Mouse (Mus musculus) G1E (cell line): ENCODE data around the gene Fam98b. TPM values are rescaled to one million over a fixed set of nuclear protein-coding genes. Genes with fewer than 3 reads are reported as not detected.

Experiments used
- ATAC-seq: 2 replicates; pipeline ENCODE4 v1.8.0; 2016; ENCODE audit warnings: mild to moderate bottlenecking; ENCODE audit not compliant: insufficient number of reproducible peaks, poor library complexity, low FRiP score, severe bottlenecking; ENCODE audit errors: extremely low read depth
- DNase-seq: peaks from one replicate; pipeline ENCODE4 v3.0.0; 2012; ENCODE audit warnings: low spot score
- H3K27me3 ChIP-seq: 2 replicates; pipeline ENCODE4 v1.6.1; 2012; ENCODE audit warnings: mild to moderate bottlenecking, low read length, inconsistent platforms; ENCODE audit not compliant: insufficient read depth
- H3K36me3 ChIP-seq: replicated peaks from 2 replicates; pipeline ENCODE3; 2012; ENCODE audit warnings: mild to moderate bottlenecking, inconsistent platforms
- H3K4me1 ChIP-seq: 2 replicates; pipeline ENCODE4 v1.6.1; 2012; ENCODE audit warnings: low read depth, low read length, inconsistent platforms, mixed read lengths; ENCODE audit not compliant: insufficient read depth
- H3K4me3 ChIP-seq: 2 replicates; pipeline ENCODE4 v1.5.1; 2012; ENCODE audit warnings: low read depth, mild to moderate bottlenecking, inconsistent platforms, low read length, moderate library complexity, mixed read lengths
- H3K9me3 ChIP-seq: replicated peaks from 2 replicates; pipeline ENCODE4 v1.6.1; 2012; ENCODE audit warnings: inconsistent platforms
- CTCF ChIP-seq: IDR thresholded peaks from 2 replicates; pipeline ENCODE4 v1.5.1; 2012; ENCODE audit warnings: low read depth, low read length, inconsistent platforms, mixed read lengths
- GATA1 ChIP-seq: IDR thresholded peaks from 2 replicates; pipeline ENCODE4 v1.6.1; 2012; ENCODE audit warnings: borderline replicate concordance, low read length, inconsistent platforms, mixed read lengths
- GATA2 ChIP-seq: IDR thresholded peaks from 2 replicates; pipeline ENCODE4 v1.6.1; 2012; ENCODE audit warnings: low read depth, low read length, inconsistent platforms, borderline replicate concordance
- POLR2AphosphoS5 ChIP-seq: IDR thresholded peaks from 2 replicates; pipeline ENCODE4 v1.6.1; 2012; ENCODE audit warnings: low read depth, low read length, inconsistent platforms; ENCODE audit not compliant: insufficient replicate concordance
- TAL1 ChIP-seq: conservative IDR thresholded peaks from 2 replicates; pipeline ENCODE4 v1.6.1; 2012; ENCODE audit warnings: low read depth, low read length, inconsistent platforms, mixed read lengths
- polyA plus RNA-seq: library from polyadenylated mRNA; stranded (reverse); fragments of >175 nt; gene quantifications from 2 replicates; pipeline ENCODE4 v1.2.3, GENCODE M21; 2012
- total RNA-seq, 2 experiments: library from RNA; stranded (forward) in 1 of 2; stranded (reverse) in 1 of 2; fragments of 200-1000 nt in 1 of 2; fragments of >200 nt in 1 of 2; fragmentation: Nextera tagmentation in 1 of 2; gene quantifications; 2 replicates each; pipeline ENCODE4 v1.2.3; 2014 to 2017

Gene Fam98b
- total RNA-seq (2014; fragmentation: Nextera tagmentation) (43.0 and 50.8 TPM in 2 replicates), total RNA-seq (2017) (11.0 and 11.2 TPM in 2 replicates), polyA plus RNA-seq (7.4 and 11.2 TPM in 2 replicates)

DNA sequence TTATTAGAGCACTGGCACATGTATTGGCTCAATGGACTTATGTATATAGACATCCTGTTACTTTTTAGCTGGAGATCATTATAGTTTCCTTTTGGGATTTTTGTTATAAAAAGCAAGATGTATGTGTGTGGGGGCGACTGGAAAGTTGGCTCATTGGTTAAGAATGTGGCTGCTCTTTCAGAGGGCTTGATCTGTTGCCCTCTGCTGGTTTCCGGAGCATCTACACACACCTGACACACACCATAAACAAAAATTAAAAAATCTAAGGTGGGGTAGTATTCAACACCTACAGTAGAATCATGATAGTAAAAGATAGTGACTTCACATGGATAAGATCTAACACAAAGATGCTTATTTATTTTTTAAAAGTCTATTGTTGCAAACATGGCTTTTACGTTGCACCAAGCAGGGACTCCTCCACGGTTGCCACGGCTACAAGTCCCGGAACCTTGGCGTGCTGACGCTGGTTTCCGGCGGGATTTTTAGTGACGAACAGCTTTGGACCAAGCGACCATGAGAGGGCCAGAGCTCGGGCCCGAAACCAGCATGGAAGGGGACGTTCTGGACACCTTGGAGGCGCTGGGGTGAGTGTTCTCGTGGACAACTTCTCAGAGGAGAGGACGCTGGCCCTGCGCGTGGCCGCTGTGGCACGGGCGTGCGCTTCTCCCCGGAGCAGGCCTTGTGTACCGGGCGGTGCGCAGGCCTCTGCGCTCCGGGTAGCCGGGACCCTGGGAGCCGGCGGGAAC is at the start of gene Fam98b:
Fam98b (plus strand) TSS at position 485 of the 746 bp plus-strand sequence.
- Histone ChIP-seq H3K27me3 (peaks cover 2% of the 10 kb centered on the region), H3K9me3 (no peaks in the 10 kb centered on the region), H3K4me1 (peaks cover 19% of the 10 kb centered on the region), H3K4me3 (peak within 1 kb of the TSS; percentile 90), H3K36me3 (peaks cover 23% of the 10 kb centered on the region)
- ATAC-seq (peak; percentile 90), DNase-seq (peak; percentile 75)
- TF ChIP-seq TAL1 (no peak), CTCF (peak; percentile 16; the same call in 1 of the 2 replicates)

DNA sequence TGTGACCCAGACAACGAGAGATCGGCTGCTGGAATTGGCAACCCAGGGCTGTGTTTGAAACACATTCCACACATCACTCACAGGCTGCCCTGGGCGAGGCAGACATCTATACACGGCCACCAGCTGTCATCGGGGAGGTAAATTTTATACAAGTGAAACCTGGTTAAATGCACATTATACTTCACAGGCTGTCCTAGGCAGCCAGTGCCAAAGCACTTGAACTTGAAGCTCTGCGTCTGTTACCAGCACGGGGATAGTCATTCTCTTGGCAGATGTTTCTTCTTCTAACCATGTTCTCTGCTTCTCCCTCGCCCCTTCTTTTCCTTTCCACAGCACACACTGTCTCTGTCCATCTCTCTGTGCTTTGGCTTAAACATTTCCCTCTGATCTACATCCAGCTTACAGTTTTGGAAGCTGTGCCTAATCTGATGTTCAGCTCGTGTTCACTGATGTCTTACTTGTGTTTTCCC is 48.6 kb upstream of the Fam98b start:
- DNase-seq: no peak
- TF ChIP-seq GATA1 (no peak), CTCF (no peak), POLR2AphosphoS5 (no peak)
- no peaks in the 10 kb centered on the region for H3K36me3 ChIP-seq
- no peak for ATAC-seq
- no peaks in the 10 kb centered on the region for H3K9me3 ChIP-seq
- no peak overlapping the region for H3K4me3 ChIP-seq
- peaks cover 19% of the 10 kb centered on the region for H3K27me3 ChIP-seq
- H3K4me1 ChIP-seq: no peaks in the 10 kb centered on the region

GRCm38 (mm10) chr2:117203350-117203749 is 46.2 kb upstream of the Fam98b start:
- DNase-seq (no peak), ATAC-seq (no peak)
- Histone ChIP-seq H3K4me1 (no peaks in the 10 kb centered on the region), H3K36me3 (no peaks in the 10 kb centered on the region), H3K9me3 (peaks cover 2% of the 10 kb centered on the region; the same call in 1 of the 2 replicates), H3K27me3 (peaks cover 15% of the 10 kb centered on the region), H3K4me3 (no peak overlapping the region)
- TF ChIP-seq TAL1 (no peak), GATA1 (no peak)

DNA sequence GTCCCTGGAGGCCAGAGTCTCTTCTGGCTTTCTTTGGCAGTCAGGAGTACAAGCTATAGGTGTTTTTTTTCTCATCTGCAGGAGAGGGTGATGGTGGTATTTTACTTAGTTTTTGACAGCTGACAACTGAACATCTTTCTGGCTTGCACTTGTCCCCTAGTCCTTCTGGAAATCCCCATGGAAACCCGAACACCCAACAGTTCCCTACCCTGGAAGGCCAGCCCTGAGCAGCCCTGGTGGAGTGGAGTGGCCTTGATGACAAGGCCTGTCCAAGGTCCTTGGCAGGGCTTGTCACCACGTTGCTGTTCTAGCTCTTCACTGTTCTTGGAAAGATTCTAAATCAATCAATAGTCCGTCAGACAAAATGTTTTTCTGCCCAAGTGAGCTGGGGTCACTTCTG is 45.0 kb upstream of the Fam98b start:
- TF ChIP-seq TAL1 (no peak), CTCF (no peak), GATA2 (no peak), GATA1 (no peak), POLR2AphosphoS5 (no peak)
- DNase-seq (no peak), ATAC-seq (no peak)
- Histone ChIP-seq H3K36me3 (no peaks in the 10 kb centered on the region), H3K9me3 (peaks cover 2% of the 10 kb centered on the region; the same call in 1 of the 2 replicates), H3K4me1 (no peaks in the 10 kb centered on the region), H3K4me3 (no peak overlapping the region), H3K27me3 (peaks cover 13% of the 10 kb centered on the region)

- TF ChIP-seq POLR2AphosphoS5 (no peak), GATA2 (no peak), CTCF (no peak), TAL1 (no peak), GATA1 (no peak)
- Histone ChIP-seq H3K27me3 (peaks cover 11% of the 10 kb centered on the region), H3K9me3 (peaks cover 2% of the 10 kb centered on the region; the same call in 1 of the 2 replicates), H3K36me3 (no peaks in the 10 kb centered on the region), H3K4me1 (no peaks in the 10 kb centered on the region), H3K4me3 (no peak overlapping the region)
- DNase-seq (no peak), ATAC-seq (no peak)
Measured at GRCm38 (mm10) chr2:117205066-117205465, 44.5 kb upstream of the Fam98b start.

- Histone ChIP-seq H3K4me1 (no peaks in the 10 kb centered on the region; the same call in 1 of the 2 replicates), H3K9me3 (peaks cover 2% of the 10 kb centered on the region; the same call in 1 of the 2 replicates), H3K4me3 (no peak overlapping the region), H3K27me3 (peaks cover 19% of the 10 kb centered on the region), H3K36me3 (no peaks in the 10 kb centered on the region)
- DNase-seq (no peak), ATAC-seq (no peak)
- TF ChIP-seq GATA2: no peak
- no peak for TF ChIP-seq TAL1
- TF ChIP-seq CTCF: no peak
- no peak for TF ChIP-seq POLR2AphosphoS5
Measured at GRCm38 (mm10) chr2:117210416-117211085, 39.0 kb upstream of the Fam98b start.
